Mouse (Mus musculus): ENCODE results near the gene Wipf2.

DNA sequence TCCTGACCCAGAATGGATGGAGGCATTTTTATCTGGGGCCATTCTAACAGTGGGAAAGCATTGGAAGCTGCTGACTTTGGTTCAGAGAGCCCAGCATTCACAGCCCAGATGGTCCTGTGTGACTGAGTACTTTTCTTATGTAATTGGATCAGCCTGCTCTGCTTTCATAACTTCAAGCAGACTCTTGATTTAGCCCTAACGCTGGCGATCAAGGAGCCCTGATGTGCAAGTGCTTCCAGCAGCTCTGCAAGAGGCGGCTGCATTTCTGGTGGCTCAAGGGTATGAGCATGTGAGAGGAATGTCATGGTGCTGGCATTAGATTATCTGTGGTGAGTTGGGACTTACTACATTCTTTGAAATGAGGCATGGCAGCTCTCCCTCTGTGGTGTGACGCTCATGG, 8.6 kb downstream of the Wipf2 start:
- no peak for TF ChIP-seq CTCF (IDR thresholded peaks at IDR 0.05)
- no peak for TF ChIP-seq POLR2A (IDR thresholded peaks at IDR 0.05; ENCODE audit: insufficient read depth, low read depth, low read length)

Data from heart, adult 2 months (tissue).